Mouse (Mus musculus) limb, embryonic 12.5 days (tissue): ENCODE measurements around the gene Celf2. TPM values are rescaled to one million over a fixed set of nuclear protein-coding genes. Genes with fewer than 3 reads are reported as not detected.

ENCODE experiments used
- ATAC-seq: fragments of 200-750 bp; cut with Nextera tagmentation; 2 replicates; pipeline ENCODE4 v1.8.0; 2017; ENCODE audit warnings: low read depth, moderate TSS enrichment; ENCODE audit not compliant: insufficient number of reproducible peaks, insufficient read depth, low FRiP score, low TSS enrichment
- H3K27ac ChIP-seq: fragments of 300-500 bp; sonication (generic); 2 replicates; pipeline ENCODE4 v1.5.1; 2016; ENCODE audit warnings: mild to moderate bottlenecking, moderate library complexity
- H3K27me3 ChIP-seq: fragments of 300-500 bp; sonication (generic); 2 replicates; pipeline ENCODE4 v1.6.1; 2016; ENCODE audit warnings: mild to moderate bottlenecking, moderate library complexity
- H3K36me3 ChIP-seq: fragments of 300-500 bp; sonication (generic); 2 replicates; pipeline ENCODE4 v1.6.1; 2016; ENCODE audit warnings: mild to moderate bottlenecking, moderate library complexity
- H3K4me1 ChIP-seq: fragments of 300-500 bp; sonication (generic); replicated peaks from 2 replicates; pipeline ENCODE4 v1.6.1; 2016
- H3K4me2 ChIP-seq: fragments of 300-500 bp; sonication (generic); 2 replicates; pipeline ENCODE4 v1.6.1; 2016; ENCODE audit warnings: mild to moderate bottlenecking, moderate library complexity
- H3K4me3 ChIP-seq: fragments of 300-500 bp; sonication (generic); replicated peaks from 2 replicates; pipeline ENCODE4 v1.5.1; 2016; ENCODE audit warnings: mild to moderate bottlenecking
- H3K9ac ChIP-seq: fragments of 300-500 bp; sonication (generic); replicated peaks from 2 replicates; pipeline ENCODE4 v1.6.1; 2016; ENCODE audit warnings: mild to moderate bottlenecking, moderate library complexity
- H3K9me3 ChIP-seq: fragments of 300-500 bp; sonication (generic); 2 replicates; pipeline ENCODE4 v1.6.1; 2016; ENCODE audit warnings: mild to moderate bottlenecking, moderate library complexity
- WGBS: fragments of 180-500 bp; shearing (Covaris S2); methylation state at CpG from one replicate; pipeline ENCODE4 v1.1.7; 2016; 5-methylcytosine and 5-hydroxymethylcytosine counted together
- polyA plus RNA-seq: library from polyadenylated mRNA; unstranded; fragments of >200 nt; fragmentation: Nextera tagmentation; extraction: Ambion mirVana; gene quantifications from 2 replicates; pipeline ENCODE4 v1.2.1, GENCODE M21; 2016

The Celf2 gene
- polyA plus RNA-seq, 1 experiment from 2014 or later: 35.6 TPM

DNA sequence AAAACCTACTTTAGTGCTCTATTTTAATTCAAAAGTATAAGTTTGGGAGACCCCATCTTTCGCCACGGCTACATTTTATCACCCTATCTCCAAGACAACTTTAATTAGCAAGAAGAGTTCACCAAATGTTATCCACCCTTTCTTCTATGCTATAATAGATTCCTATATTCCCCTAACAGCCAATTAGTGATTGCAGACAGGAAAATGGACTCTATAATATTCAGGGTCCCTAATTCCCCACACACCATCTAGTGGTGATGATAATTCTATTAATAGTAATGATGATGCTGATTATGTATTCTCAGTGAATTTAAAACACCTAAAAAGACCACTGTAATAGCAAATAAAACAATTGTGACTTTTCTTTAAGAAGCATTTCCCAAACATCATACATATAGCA is 739.1 kb downstream of the Celf2 start:
- no peak for ATAC-seq
- H3K27me3 ChIP-seq: no peaks in the 10 kb centered on the region
- no peaks in the 10 kb centered on the region for H3K9me3 ChIP-seq
- no peaks in the 10 kb centered on the region for H3K36me3 ChIP-seq
- H3K4me3 ChIP-seq: no peak overlapping the region
- H3K4me1 ChIP-seq: no peaks in the 10 kb centered on the region
- no peak overlapping the region for H3K27ac ChIP-seq
- 87% methylated on average over 2 of the region's 2 CpGs for WGBS
- no peak overlapping the region for H3K9ac ChIP-seq
- H3K4me2 ChIP-seq: no peak overlapping the region

DNA sequence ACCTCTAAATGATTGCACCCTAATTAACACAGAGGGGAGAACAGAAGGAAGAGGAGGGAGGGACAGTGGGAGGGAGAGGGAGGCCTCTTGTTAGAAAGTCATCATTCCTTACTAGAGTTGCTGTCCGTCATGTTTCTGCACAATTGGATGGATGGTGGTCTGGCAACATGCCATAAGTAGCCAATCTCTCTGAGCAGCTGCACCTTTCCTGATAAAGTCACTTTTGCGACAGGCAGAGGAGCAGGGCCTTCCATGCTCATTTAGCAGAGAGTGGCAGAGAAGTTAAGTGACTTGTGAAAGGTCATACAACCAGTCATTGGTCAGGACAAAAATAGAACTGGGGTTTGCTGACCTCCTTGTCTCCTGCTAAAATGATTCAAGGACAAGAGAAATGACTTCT is 747.0 kb downstream of the Celf2 start:
- Histone ChIP-seq H3K27ac (no peak overlapping the region), H3K9me3 (no peaks in the 10 kb centered on the region), H3K9ac (no peak overlapping the region), H3K4me3 (no peak overlapping the region), H3K36me3 (no peaks in the 10 kb centered on the region), H3K27me3 (no peaks in the 10 kb centered on the region), H3K4me2 (no peak overlapping the region), H3K4me1 (no peaks in the 10 kb centered on the region)
- ATAC-seq: no peak
- WGBS: 60% methylated on average over 2 of the region's 2 CpGs

GRCm38 (mm10) chr2:6743173-6743572 is 766.2 kb downstream of the Celf2 start:
- H3K4me3 ChIP-seq: no peak overlapping the region
- no peak overlapping the region for H3K9ac ChIP-seq
- H3K36me3 ChIP-seq: no peaks in the 10 kb centered on the region
- no peaks in the 10 kb centered on the region for H3K9me3 ChIP-seq
- no peak for ATAC-seq
- H3K27ac ChIP-seq: no peak overlapping the region
- no peaks in the 10 kb centered on the region for H3K4me1 ChIP-seq
- no peak overlapping the region for H3K4me2 ChIP-seq
- no peaks in the 10 kb centered on the region for H3K27me3 ChIP-seq
- 70% methylated on average over 2 of the region's 2 CpGs for WGBS

DNA sequence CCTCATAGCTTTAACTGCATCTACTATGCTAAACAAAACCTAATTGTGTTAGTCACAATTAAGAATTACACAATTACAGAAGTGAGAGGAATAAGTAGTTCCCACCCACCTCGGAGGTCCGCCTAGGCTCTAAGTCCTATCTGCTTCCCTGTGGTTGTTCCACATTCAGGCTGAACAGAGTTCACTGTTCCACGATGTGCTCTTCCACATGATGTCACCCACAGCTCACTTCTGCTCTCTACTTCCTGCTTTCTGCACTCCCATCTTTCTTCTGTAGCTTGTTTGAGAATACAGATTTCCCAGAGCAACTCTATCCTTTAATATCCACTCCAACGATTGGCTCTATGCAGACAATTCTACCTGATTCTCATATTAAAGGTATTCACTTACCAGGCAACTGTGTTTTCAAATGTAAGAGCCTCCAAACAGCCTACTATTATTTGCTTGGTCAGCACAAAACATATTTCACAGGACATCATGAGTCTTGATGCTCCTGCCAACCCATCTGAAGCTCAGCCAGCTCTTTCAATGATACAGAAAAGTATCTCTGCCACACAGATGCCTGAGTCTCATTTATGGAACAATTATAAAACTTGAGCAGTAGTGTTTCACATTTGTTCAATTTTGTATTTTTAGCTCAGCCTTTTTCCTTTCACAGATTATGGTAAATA is 769.2 kb downstream of the Celf2 start:
- Histone ChIP-seq H3K27me3 (no peaks in the 10 kb centered on the region), H3K4me1 (no peaks in the 10 kb centered on the region), H3K4me2 (no peak overlapping the region), H3K36me3 (no peaks in the 10 kb centered on the region), H3K4me3 (no peak overlapping the region), H3K9me3 (no peaks in the 10 kb centered on the region), H3K9ac (no peak overlapping the region), H3K27ac (no peak overlapping the region)
- no peak for ATAC-seq
- WGBS: 89% methylated on average over 4 of the region's 4 CpGs

DNA sequence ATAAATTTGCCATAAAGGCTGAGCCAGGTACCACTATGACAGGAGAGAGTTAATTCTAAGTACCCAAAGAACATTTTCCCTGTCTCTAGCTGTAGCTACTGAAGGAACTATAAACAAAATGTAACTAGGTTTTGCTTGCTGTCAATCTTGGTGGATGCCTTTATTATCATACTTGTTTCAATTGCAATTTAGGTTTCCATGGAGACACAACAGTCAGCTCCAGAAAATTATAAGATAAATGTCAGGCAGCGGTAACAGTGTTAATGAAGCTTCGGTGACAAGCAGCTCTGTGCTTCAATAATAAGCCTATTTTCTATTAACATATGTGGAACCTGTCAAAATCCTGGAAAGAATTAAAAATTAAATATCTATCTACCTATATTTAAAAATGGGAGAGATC is 777.3 kb downstream of the Celf2 start:
- Histone ChIP-seq H3K4me3 (no peak overlapping the region), H3K27me3 (no peaks in the 10 kb centered on the region), H3K4me2 (no peak overlapping the region), H3K36me3 (no peaks in the 10 kb centered on the region), H3K27ac (no peak overlapping the region), H3K9me3 (no peaks in the 10 kb centered on the region), H3K4me1 (no peaks in the 10 kb centered on the region), H3K9ac (no peak overlapping the region)
- ATAC-seq: no peak
- WGBS: 94% methylated on average over 2 of the region's 2 CpGs

DNA sequence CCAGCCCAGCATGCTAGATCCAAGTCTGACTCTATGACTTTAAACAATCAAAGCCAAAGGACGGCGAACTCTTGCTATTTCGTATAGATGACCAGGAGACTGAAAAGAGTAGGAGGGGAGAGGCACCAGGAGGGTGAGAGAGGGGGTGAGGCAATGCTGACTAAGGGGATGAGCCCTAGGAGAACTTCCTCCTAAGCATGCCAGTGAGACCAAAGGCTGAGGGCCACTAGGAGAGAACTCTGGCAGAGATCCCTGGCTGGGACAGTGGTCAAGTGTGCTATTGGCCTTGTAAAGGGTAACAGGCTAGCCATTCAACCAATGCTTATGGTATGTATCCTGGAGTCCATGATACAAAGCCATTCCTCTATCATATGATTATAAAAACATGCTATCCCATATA is 778.5 kb downstream of the Celf2 start:
- Histone ChIP-seq H3K4me1 (no peaks in the 10 kb centered on the region), H3K27ac (no peak overlapping the region), H3K9ac (no peak overlapping the region), H3K36me3 (no peaks in the 10 kb centered on the region), H3K9me3 (no peaks in the 10 kb centered on the region), H3K4me3 (no peak overlapping the region), H3K27me3 (no peaks in the 10 kb centered on the region), H3K4me2 (no peak overlapping the region)
- 89% methylated on average over 3 of the region's 3 CpGs for WGBS
- no peak for ATAC-seq

- Histone ChIP-seq H3K27me3 (no peaks in the 10 kb centered on the region), H3K4me3 (no peak overlapping the region), H3K4me1 (no peaks in the 10 kb centered on the region), H3K9me3 (no peaks in the 10 kb centered on the region), H3K9ac (no peak overlapping the region), H3K4me2 (no peak overlapping the region), H3K36me3 (no peaks in the 10 kb centered on the region), H3K27ac (no peak overlapping the region)
- WGBS: 66% methylated on average over 9 of the region's 9 CpGs
- no peak for ATAC-seq
Observed at GRCm38 (mm10) chr2:6729984-6730383, 779.4 kb downstream of the Celf2 start.

DNA sequence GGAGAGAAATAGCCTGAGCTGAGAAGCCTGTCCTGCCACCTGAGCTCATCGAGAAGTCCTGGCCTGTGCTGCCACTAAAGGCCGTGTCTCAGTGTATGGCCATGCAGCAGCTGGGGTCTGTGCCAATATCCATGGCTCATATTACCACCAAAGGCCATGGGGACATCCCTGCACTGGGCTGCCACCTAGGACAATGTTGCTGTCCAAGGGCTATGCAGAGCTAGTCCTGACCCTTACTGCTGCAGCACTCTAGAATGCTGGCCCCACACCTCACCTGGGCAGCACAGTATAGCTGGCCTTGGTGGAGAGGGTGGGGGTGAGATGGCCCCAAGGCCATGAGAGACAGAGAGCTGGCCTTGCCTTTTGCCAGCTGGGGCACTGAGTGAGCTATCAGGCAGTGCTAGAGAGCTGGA is 780.5 kb downstream of the Celf2 start:
- Histone ChIP-seq H3K4me3 (no peak overlapping the region), H3K4me2 (no peak overlapping the region), H3K9ac (no peak overlapping the region), H3K4me1 (no peaks in the 10 kb centered on the region), H3K9me3 (no peaks in the 10 kb centered on the region), H3K27me3 (no peaks in the 10 kb centered on the region), H3K36me3 (no peaks in the 10 kb centered on the region), H3K27ac (no peak overlapping the region)
- WGBS: 86% methylated on average over 2 of the region's 2 CpGs
- ATAC-seq: peak; percentile 37; the same call in 1 of the 2 replicates

GRCm38 (mm10) chr2:6727366-6727765 is 782.0 kb downstream of the Celf2 start:
- Histone ChIP-seq H3K9ac (no peak overlapping the region), H3K27ac (no peak overlapping the region), H3K4me2 (no peak overlapping the region), H3K4me1 (peaks cover 6% of the 10 kb centered on the region), H3K36me3 (no peaks in the 10 kb centered on the region), H3K27me3 (no peaks in the 10 kb centered on the region), H3K4me3 (no peak overlapping the region), H3K9me3 (no peaks in the 10 kb centered on the region)
- 93% methylated on average over 5 of the region's 5 CpGs for WGBS
- ATAC-seq: no peak

DNA sequence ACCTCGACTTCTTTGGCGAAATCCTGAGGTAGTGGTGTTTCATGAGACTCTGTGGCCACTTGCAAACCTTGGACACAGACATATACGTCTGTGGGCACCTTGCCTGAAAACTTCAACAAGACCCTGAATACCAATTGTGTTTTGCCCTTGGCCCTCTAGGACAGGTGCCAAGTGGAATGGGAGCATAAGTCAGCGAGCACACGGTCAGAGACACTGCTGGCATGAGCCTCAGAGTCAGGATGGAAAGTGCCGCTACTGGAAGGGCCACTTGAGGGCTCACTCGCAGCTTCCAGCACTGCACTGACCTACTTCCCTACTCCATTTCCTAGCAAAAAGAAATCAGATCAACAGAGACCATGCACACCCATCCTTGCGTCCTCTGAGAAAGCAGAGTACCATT is 783.3 kb downstream of the Celf2 start:
- no peak overlapping the region for H3K27ac ChIP-seq
- H3K27me3 ChIP-seq: no peaks in the 10 kb centered on the region
- H3K36me3 ChIP-seq: no peaks in the 10 kb centered on the region
- peaks cover 19% of the 10 kb centered on the region for H3K4me1 ChIP-seq
- WGBS: 77% methylated on average over 8 of the region's 8 CpGs
- H3K9me3 ChIP-seq: no peaks in the 10 kb centered on the region
- H3K4me3 ChIP-seq: no peak overlapping the region
- no peak overlapping the region for H3K4me2 ChIP-seq
- H3K9ac ChIP-seq: no peak overlapping the region
- no peak for ATAC-seq

GRCm38 (mm10) chr2:6723602-6724001 is 785.8 kb downstream of the Celf2 start:
- no peak for ATAC-seq
- Histone ChIP-seq H3K27ac (no peak overlapping the region), H3K9me3 (no peaks in the 10 kb centered on the region), H3K4me1 (peaks cover 27% of the 10 kb centered on the region), H3K36me3 (no peaks in the 10 kb centered on the region), H3K9ac (no peak overlapping the region), H3K27me3 (no peaks in the 10 kb centered on the region), H3K4me3 (no peak overlapping the region), H3K4me2 (no peak overlapping the region)
- WGBS: 72% methylated on average over 2 of the region's 2 CpGs
